Mouse (Mus musculus): Measurements from ENCODE around the gene Taf9. TPM values are rescaled to one million over a fixed set of nuclear protein-coding genes. Genes with fewer than 3 reads are reported as not detected.

Taf9 gene
- total RNA-seq, 2 experiments from 2014 or later, result 3.3 to 16.3 TPM

DNA sequence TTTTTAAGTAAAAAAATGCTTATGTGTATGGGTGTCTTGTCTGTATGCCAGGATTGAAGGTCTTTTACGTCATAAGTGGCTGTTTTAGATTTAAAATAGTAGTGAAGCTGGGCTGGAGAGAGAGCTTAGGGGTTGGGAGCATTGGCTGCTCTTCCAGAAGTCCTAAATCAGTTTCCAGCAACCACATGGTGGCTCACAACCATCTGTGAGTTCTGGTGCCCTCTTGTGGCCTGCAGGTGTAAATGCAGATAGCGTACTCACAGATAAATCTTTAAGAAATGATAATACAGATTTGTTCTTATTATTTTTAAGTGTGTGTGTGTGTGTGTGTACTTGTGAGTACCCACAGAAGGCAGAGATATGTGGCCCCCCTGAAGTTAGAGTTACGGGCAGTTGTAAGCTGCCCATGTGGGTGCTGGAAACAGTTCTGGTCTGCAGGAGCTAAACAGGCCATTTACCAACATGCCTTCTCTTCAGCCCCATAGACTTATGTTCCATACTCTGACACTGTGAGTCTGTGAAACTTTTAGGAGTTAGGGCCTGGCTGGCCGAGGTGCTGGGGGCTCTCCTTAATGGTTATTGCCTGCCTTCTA, 8.6 kb downstream of the Taf9 start:
- peak; percentile 68 for ATAC-seq (replicated peaks; ENCODE audit: low FRiP score, poor library complexity, severe bottlenecking)

DNA sequence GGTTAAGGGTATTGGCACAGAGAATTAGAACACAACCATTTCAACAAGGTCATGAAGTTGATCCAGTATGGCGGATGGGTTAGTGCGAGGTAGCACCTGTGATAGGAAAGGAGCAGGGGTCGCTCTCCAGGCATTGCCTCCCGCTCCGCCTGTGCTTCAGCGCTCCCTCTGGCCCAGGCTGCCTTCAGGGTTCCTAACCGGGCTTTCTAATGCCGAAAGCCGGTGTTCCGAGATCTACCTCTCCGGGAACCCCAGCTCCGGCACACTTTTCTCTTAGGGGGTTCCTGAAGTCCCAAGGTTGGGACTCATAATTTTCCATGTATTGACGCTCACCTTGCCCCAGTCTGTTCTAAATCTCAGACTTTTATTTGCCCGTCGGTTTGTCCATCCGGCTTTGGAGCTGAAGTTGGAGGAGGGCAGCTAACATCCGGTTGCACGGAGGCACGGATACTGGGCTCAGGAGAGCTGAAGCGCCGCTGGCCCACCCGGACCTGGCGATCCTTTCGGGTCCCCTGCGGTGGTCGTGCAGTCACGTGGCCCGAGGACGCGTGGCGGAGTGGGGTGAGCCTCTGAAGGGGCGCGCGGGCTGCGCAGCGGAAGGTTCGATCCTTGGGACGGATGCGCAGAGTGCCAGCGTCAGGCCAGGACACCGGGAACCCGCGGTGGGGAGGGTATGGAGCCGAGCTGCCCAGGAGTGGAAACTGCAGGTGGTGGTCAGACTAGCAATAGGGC, 18.1 kb downstream of the Taf9 start, which contains the start of gene Ccdc125:
TSS of gene Ccdc125 (plus strand) at position 427 of the 732 bp plus-strand sequence.
- ATAC-seq (replicated peaks; ENCODE audit: low FRiP score, poor library complexity, severe bottlenecking), result no peak

DNA sequence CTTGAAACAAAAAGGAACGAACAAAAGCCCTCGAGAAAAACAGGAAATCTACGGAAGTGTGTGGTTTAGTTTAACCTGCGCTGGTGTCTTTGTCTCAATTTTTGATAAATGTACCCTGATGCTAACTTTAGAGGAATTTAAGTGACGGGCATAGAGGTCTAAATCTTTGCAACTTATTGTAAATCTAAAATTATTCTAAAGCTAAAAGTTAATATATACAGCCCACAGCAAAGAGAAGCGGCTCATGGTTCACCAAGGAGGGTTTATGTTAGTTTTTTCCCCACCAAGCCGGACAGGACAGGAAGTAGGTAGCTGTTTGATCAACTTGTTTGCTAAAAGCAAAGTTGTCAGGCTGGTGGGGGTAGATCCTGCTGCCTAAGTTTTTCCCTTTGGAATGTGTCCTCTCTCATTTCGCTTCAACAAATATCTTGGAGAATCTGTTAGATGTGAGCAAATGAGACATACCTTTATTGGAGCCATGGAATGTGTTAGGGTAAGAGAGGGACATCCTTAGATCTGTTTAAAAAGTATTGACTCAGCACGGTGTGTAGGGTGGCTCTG, 18.9 kb downstream of the Taf9 start:
- ATAC-seq (replicated peaks; ENCODE audit: low FRiP score, poor library complexity, severe bottlenecking), result no peak

DNA sequence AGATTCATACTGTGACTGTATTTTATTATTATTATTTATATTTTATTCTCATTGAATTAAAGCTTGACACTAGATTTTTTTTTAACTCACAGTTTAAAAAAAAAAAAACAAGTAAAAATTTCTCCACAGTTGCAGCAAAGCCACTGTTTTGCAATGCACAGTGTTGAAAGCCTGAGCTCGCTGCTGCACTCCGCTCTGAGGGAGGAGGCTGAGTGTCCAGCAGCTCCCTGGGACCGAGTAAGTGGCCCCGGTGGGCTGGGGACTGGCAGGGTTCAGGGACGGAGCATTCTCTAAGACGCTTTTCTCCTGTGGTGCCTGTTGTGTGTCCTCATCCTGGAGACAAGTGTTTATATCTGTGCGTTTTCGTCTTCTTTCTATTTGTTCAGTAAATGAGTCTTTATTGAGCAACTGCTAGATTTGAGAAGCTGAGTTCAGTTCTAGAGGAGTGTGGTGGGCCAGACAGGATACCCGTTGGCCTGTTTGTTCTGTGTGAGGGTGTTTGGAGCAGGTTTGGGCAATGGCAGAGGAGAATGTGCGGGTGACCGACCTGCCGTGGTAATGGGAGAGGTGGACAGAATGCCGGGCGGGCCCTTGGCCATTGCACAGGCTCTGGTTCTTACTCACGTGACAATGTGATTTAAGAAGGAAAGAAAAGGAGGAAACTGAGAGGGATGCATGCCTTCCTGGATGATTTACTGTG, 24.7 kb downstream of the Taf9 start:
- no peak for ATAC-seq (replicated peaks; ENCODE audit: low FRiP score, poor library complexity, severe bottlenecking)

DNA sequence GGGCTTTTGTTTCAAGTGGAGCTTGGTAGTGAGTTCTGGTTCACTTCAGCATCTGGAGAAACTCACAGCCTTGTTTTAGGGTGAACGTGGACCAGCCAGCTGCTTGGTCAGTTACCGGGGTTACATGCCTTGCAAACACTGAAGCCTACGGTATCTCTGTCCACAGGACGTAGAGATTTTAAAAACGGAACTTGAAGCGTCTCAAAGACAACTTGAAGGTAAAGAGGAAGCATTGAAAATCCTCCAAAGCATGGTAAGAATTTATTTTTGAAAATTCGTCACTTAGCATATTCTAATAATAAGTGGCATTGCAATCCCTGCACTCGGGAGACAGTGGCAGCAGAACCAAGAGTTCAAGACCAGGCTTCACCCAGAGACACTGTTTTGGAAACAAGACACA, 30.2 kb downstream of the Taf9 start:
- ATAC-seq (replicated peaks; ENCODE audit: low FRiP score, poor library complexity, severe bottlenecking), result no peak

DNA sequence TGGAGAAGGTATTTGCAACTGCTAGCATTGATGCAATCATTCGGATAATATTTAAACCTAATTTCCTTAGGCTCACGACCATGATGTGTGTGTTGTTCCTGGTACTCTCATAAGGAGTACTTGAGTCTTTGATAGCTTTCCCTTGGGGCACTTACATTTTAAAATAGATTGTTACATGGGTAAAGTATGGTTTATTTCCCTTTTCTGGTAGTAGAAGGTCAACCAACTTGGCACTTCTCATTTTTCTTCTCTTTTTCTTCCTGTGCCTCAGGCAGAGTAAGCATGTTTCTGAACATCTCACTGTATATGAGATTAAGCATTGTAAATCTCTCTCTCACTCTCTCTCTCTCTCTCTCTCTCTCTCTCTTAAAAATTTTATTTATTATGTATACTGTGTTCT, 31.5 kb downstream of the Taf9 start:
- ATAC-seq (replicated peaks; ENCODE audit: low FRiP score, poor library complexity, severe bottlenecking), result no peak

DNA sequence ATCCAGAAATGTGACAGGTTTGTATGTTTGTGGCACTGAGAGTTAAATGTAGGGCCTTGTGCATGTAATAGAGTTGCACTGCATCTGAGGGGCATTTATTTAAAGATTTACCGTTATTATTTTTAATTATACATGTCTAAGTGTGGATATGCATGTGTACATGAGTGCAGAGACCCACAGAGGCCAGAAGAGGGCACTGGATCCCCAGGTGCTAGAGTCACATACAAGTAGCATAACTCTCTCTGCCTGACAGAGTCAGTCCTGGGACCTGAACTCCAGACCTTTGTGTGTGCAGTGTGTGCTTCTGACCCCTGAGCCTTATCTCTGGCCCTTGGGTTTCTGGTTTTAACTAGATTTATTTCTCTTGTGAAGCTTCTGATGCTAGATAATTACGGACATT, 33.0 kb downstream of the Taf9 start:
- ATAC-seq (replicated peaks; ENCODE audit: low FRiP score, poor library complexity, severe bottlenecking), result peak; percentile 76

DNA sequence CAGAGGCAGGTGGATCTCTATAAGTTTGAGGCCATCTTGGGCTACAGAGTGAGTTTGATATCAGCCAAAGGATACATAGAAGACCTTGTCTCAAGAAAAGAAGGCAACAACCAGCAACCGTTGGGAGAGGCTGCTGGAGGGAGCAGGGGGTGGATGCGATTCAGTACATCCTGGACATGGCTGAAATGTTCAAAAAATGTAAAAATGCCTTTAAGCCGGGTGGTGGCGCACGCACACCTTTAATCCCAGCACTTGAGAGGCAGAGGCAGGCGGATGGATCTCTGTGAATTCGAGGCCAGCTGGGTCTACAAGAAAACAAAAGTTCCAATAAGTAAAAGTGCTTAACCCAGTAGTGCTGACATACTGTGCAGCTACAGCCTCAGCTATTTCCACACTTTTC, 36.1 kb downstream of the Taf9 start:
- ATAC-seq (replicated peaks; ENCODE audit: low FRiP score, poor library complexity, severe bottlenecking), result no peak

DNA sequence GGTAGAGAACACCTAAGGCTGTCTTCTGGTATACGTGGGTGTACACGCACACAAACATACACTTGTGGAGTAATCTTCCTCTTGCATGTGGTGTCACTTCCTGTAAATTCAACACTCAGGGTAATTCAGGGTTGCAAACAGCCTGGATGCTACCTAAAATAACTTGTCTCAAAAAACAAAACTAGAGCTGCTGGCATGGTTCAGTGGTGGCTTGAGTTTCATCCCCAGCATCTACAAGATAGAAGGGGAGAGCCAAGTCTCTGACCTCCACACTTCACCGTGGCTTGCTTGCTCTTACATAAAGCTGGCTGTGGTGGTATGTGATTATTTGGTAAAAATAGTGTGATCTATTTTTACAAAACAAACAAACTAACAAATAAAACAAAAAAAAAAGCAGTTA, 46.2 kb downstream of the Taf9 start:
- ATAC-seq (replicated peaks; ENCODE audit: low FRiP score, poor library complexity, severe bottlenecking), result no peak

DNA sequence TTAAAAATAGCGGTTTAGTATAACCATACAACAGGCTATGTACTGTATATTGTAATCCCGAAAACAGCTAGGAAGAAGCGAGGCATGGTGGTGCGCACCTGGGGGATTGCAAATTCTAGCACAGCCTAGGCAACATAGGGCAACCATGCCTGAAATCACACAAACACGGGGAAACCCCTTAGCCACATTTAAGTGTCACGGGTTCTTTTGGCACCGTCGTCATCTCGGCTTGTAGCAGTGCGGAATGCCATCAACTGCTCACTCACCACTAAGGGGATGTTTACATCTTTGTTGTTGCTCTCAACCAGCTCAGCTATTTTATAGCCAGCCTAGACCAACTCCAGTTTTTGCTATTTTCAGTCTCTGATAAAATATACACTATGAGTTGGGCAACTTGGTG, 47.5 kb downstream of the Taf9 start:
- no peak for ATAC-seq (replicated peaks; ENCODE audit: low FRiP score, poor library complexity, severe bottlenecking)

DNA sequence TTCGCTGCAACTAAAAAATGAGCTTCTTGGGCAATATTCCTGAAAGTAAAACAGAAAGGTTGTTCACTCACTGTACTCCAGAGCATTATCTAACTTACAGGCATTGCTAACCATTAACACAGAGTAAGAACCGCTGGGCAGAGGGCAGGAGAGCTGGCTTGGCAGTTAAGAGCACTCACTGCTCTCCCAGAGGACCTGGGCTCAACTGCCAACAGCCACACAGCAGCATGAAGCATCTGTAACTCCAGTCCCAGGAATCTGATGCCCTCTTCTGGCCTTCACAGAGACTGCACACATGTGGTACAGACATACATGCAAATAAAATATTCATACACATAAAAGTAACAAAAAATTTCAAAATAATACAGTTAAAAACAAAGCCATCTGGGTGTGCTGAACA, 52.1 kb downstream of the Taf9 start:
- ATAC-seq (replicated peaks; ENCODE audit: low FRiP score, poor library complexity, severe bottlenecking), result no peak

Other genes with a start within 250 kb of the Taf9 start
- not detected in 2 replicates for gene Naip1, start 198.7 kb upstream of the Taf9 start, total RNA-seq (2015; ENCODE audit: low replicate concordance)
- 0.14 and 0.51 TPM in 2 replicates for gene Naip1, start 198.7 kb upstream of the Taf9 start, total RNA-seq (2017; ENCODE audit: low replicate concordance)
- gene Gtf2h2, start 159.0 kb upstream of the Taf9 start, total RNA-seq (2015; ENCODE audit: low replicate concordance), result 10.0 and 12.9 TPM in 2 replicates
- gene Gtf2h2, start 159.0 kb upstream of the Taf9 start, total RNA-seq (2017; ENCODE audit: low replicate concordance), result 28.4 and 47.4 TPM in 2 replicates
- not detected in 2 replicates for gene Ocln, start 98.9 kb upstream of the Taf9 start, total RNA-seq (2015; ENCODE audit: low replicate concordance)
- gene Ocln, start 98.9 kb upstream of the Taf9 start, total RNA-seq (2017; ENCODE audit: low replicate concordance), result 1.4 TPM in 1 of 2 replicates, not detected in the other
- gene Marveld2, start 34.6 kb upstream of the Taf9 start, total RNA-seq (2015; ENCODE audit: low replicate concordance), result 0.63 TPM in 1 of 2 replicates, not detected in the other
- 0.26 TPM in 1 of 2 replicates, not detected in the other for gene Marveld2, start 34.6 kb upstream of the Taf9 start, total RNA-seq (2017; ENCODE audit: low replicate concordance)
- gene Ak6, start 600 bp upstream of the Taf9 start, total RNA-seq (2015; ENCODE audit: low replicate concordance), result 84.9 and 114 TPM in 2 replicates
- 38.1 and 53.0 TPM in 2 replicates for gene Ak6, start 600 bp upstream of the Taf9 start, total RNA-seq (2017; ENCODE audit: low replicate concordance)
- gene Rad17, start 528 bp upstream of the Taf9 start, total RNA-seq (2015; ENCODE audit: low replicate concordance), result 10.7 and 19.2 TPM in 2 replicates
- 14.7 and 20.5 TPM in 2 replicates for gene Rad17, start 528 bp upstream of the Taf9 start, total RNA-seq (2017; ENCODE audit: low replicate concordance)
- gene Ccdc125, start 18.1 kb downstream of the Taf9 start, total RNA-seq (2015; ENCODE audit: low replicate concordance), result 8.8 and 13.2 TPM in 2 replicates
- 17.0 and 18.6 TPM in 2 replicates for gene Ccdc125, start 18.1 kb downstream of the Taf9 start, total RNA-seq (2017; ENCODE audit: low replicate concordance)
- gene Cdk7, start 79.4 kb downstream of the Taf9 start, total RNA-seq (2015; ENCODE audit: low replicate concordance), result 5.0 and 16.1 TPM in 2 replicates
- gene Cdk7, start 79.4 kb downstream of the Taf9 start, total RNA-seq (2017; ENCODE audit: low replicate concordance), result 12.5 and 13.5 TPM in 2 replicates
- 13.0 and 19.8 TPM in 2 replicates for gene Mrps36, start 93.1 kb downstream of the Taf9 start, total RNA-seq (2015; ENCODE audit: low replicate concordance)
- gene Mrps36, start 93.1 kb downstream of the Taf9 start, total RNA-seq (2017; ENCODE audit: low replicate concordance), result 13.2 and 22.6 TPM in 2 replicates
- gene Cenph, start 124.3 kb downstream of the Taf9 start, total RNA-seq (2015; ENCODE audit: low replicate concordance), result 29.9 and 45.5 TPM in 2 replicates
- gene Cenph, start 124.3 kb downstream of the Taf9 start, total RNA-seq (2017; ENCODE audit: low replicate concordance), result 19.2 and 24.7 TPM in 2 replicates
- 64.0 and 69.2 TPM in 2 replicates for gene Ccnb1, start 135.0 kb downstream of the Taf9 start, total RNA-seq (2015; ENCODE audit: low replicate concordance)
- 97.6 and 133 TPM in 2 replicates for gene Ccnb1, start 135.0 kb downstream of the Taf9 start, total RNA-seq (2017; ENCODE audit: low replicate concordance)
- 22.8 and 38.6 TPM in 2 replicates for gene Slc30a5, start 181.8 kb downstream of the Taf9 start, total RNA-seq (2015; ENCODE audit: low replicate concordance)
- 16.2 and 17.9 TPM in 2 replicates for gene Slc30a5, start 181.8 kb downstream of the Taf9 start, total RNA-seq (2017; ENCODE audit: low replicate concordance)

Measured in erythroblast, adult 5-6 weeks (primary cell).